Mouse (Mus musculus) MEL (cell line): ENCODE data around the gene Apol7e. TPM values are rescaled to one million over a fixed set of nuclear protein-coding genes. Genes with fewer than 3 reads are reported as not detected.

ENCODE experiments used
- DNase-seq: peaks from one replicate; pipeline ENCODE4 v3.0.0; 2011; ENCODE audit warnings: low read depth, low spot score
- H3K27ac ChIP-seq: 2 replicates; pipeline ENCODE4 v1.5.1; 2012; ENCODE audit warnings: low read depth, mild to moderate bottlenecking, control low read depth, low read length, moderate library complexity; ENCODE audit not compliant: control insufficient read depth
- H3K27me3 ChIP-seq, 2 experiments: fragments of 150-350 bp in 1 of 2; sonication (generic) in 1 of 2; 2 replicates each; pipeline ENCODE4 v1.6.1; 2012; ENCODE audit warnings: low read length in 2 of 2, mild to moderate bottlenecking in 2 of 2, improper control_type of control experiment in 1 of 2, moderate library complexity in 1 of 2; ENCODE audit not compliant: insufficient read depth in 2 of 2, control insufficient read depth in 1 of 2
- H3K36me3 ChIP-seq, 2 experiments: 2 replicates each; pipeline ENCODE4 v1.6.1; 2012 to 2014; ENCODE audit warnings: low read length in 2 of 2, improper control_type of control experiment in 1 of 2, inconsistent platforms in 1 of 2, mild to moderate bottlenecking in 1 of 2; ENCODE audit not compliant: insufficient read depth in 2 of 2, control insufficient read depth in 1 of 2
- H3K4me1 ChIP-seq, 2 experiments: fragments of 150-350 bp in 1 of 2; sonication (generic) in 1 of 2; 2 replicates each; pipeline ENCODE4 v1.6.1; 2012; ENCODE audit warnings: low read length in 2 of 2, improper control_type of control experiment in 1 of 2, mild to moderate bottlenecking in 1 of 2; ENCODE audit not compliant: insufficient read depth in 2 of 2, control insufficient read depth in 1 of 2
- H3K4me3 ChIP-seq, 2 experiments: fragments of 150-350 bp in 1 of 2; sonication (generic) in 1 of 2; 2 replicates each; pipeline ENCODE4 v1.5.1; 2012; ENCODE audit warnings: low read depth in 2 of 2, low read length in 2 of 2, mild to moderate bottlenecking in 2 of 2, moderate library complexity in 2 of 2, control low read depth in 1 of 2, improper control_type of control experiment in 1 of 2; ENCODE audit not compliant: control insufficient read depth in 1 of 2, insufficient read depth in 1 of 2
- H3K79me2 ChIP-seq: 2 replicates; pipeline ENCODE4 v1.6.1; 2012; ENCODE audit warnings: mild to moderate bottlenecking, low read length, moderate library complexity; ENCODE audit not compliant: control insufficient read depth, poor library complexity, insufficient read depth
- H3K9ac ChIP-seq: 2 replicates; pipeline ENCODE4 v1.6.1; 2012; ENCODE audit warnings: low read depth, mild to moderate bottlenecking, control low read depth, low read length, moderate library complexity; ENCODE audit not compliant: control insufficient read depth, poor library complexity, severe bottlenecking
- H3K9me3 ChIP-seq: fragments of 150-350 bp; sonication (generic); replicated peaks from 2 replicates; pipeline ENCODE4 v1.6.1; 2012; ENCODE audit warnings: mild to moderate bottlenecking, low read length, improper control_type of control experiment, moderate library complexity; ENCODE audit not compliant: insufficient read depth
- BHLHE40 ChIP-seq: IDR thresholded peaks from 2 replicates; pipeline ENCODE4 v1.6.1; 2012; ENCODE audit warnings: low read depth, mild to moderate bottlenecking, inconsistent platforms, low read length, improper control_type of control experiment, borderline replicate concordance
- CHD1 ChIP-seq: IDR thresholded peaks from 2 replicates; pipeline ENCODE4 v1.6.1; 2012; ENCODE audit warnings: low read depth, mild to moderate bottlenecking, inconsistent platforms, low read length, improper control_type of control experiment
- E2F4 ChIP-seq: IDR thresholded peaks from 2 replicates; pipeline ENCODE4 v1.6.1; 2011; ENCODE audit warnings: low read depth, low read length, improper control_type of control experiment, borderline replicate concordance
- ELF1 ChIP-seq: IDR thresholded peaks from 2 replicates; pipeline ENCODE4 v1.6.1; 2014; ENCODE audit warnings: low read depth, mild to moderate bottlenecking, inconsistent platforms, low read length, improper control_type of control experiment, moderate library complexity
- EP300 ChIP-seq, 2 experiments: IDR thresholded peaks; 2 replicates each; pipeline ENCODE4 v1.6.1; 2011; ENCODE audit warnings: improper control_type of control experiment in 2 of 2, low read length in 2 of 2, low read depth in 1 of 2, mild to moderate bottlenecking in 1 of 2
- ETS1 ChIP-seq: IDR thresholded peaks from 2 replicates; pipeline ENCODE4 v1.6.1; 2012; ENCODE audit warnings: low read depth, mild to moderate bottlenecking, inconsistent platforms, low read length, improper control_type of control experiment, moderate library complexity
- GABPA ChIP-seq: IDR thresholded peaks from 2 replicates; pipeline ENCODE4 v1.6.1; 2012; ENCODE audit warnings: low read depth, mild to moderate bottlenecking, inconsistent platforms, low read length, improper control_type of control experiment, moderate library complexity
- KAT2A ChIP-seq: conservative IDR thresholded peaks from 2 replicates; pipeline ENCODE4 v1.6.1; 2012; ENCODE audit warnings: low read depth, low read length, improper control_type of control experiment, inconsistent platforms
- MEF2A ChIP-seq: IDR thresholded peaks from 2 replicates; pipeline ENCODE4 v1.6.1; 2014; ENCODE audit warnings: low read depth, mild to moderate bottlenecking, inconsistent platforms, low read length, improper control_type of control experiment; ENCODE audit not compliant: poor library complexity, insufficient replicate concordance, severe bottlenecking; ENCODE audit errors: extremely low read depth
- MXI1 ChIP-seq: IDR thresholded peaks from 2 replicates; pipeline ENCODE4 v1.6.1; 2011; ENCODE audit warnings: mild to moderate bottlenecking, low read depth, low read length, improper control_type of control experiment
- SIN3A ChIP-seq: IDR thresholded peaks from 2 replicates; pipeline ENCODE4 v1.6.1; 2012; ENCODE audit warnings: low read length, improper control_type of control experiment, inconsistent platforms
- TBP ChIP-seq: IDR thresholded peaks from 2 replicates; pipeline ENCODE4 v1.8.0; 2011; ENCODE audit warnings: low read depth, low read length, improper control_type of control experiment
- TCF12 ChIP-seq: IDR thresholded peaks from 2 replicates; pipeline ENCODE4 v1.6.1; 2014; ENCODE audit warnings: low read depth, mild to moderate bottlenecking, inconsistent platforms, low read length, improper control_type of control experiment, moderate library complexity
- UBTF ChIP-seq: IDR thresholded peaks from 2 replicates; pipeline ENCODE4 v1.6.1; 2012; ENCODE audit warnings: low read depth, mild to moderate bottlenecking, inconsistent platforms, low read length, improper control_type of control experiment, moderate library complexity, borderline replicate concordance; ENCODE audit not compliant: insufficient read depth
- ZMIZ1 ChIP-seq: IDR thresholded peaks from 2 replicates; pipeline ENCODE4 v1.6.1; 2012; ENCODE audit warnings: low read depth, mild to moderate bottlenecking, inconsistent platforms, low read length, improper control_type of control experiment, moderate library complexity
- polyA plus RNA-seq, 2 experiments: library from polyadenylated mRNA; stranded (reverse) in 1 of 2; unstranded in 1 of 2; fragments of >175 nt in 1 of 2; fragments of >200 nt in 1 of 2; gene quantifications; 2 replicates each; pipeline versions ENCODE4 v1.2.1 to v1.2.4; 2012; ENCODE audit warnings: low replicate concordance in 2 of 2, low read depth in 1 of 2; ENCODE audit not compliant: insufficient read length in 2 of 2, insufficient read depth in 1 of 2, missing spikeins in 1 of 2
- total RNA-seq: library from RNA; depleted of rRNA; stranded (reverse); fragments of 300-350 nt; gene quantifications from 2 replicates; pipeline ENCODE4 v1.2.3, GENCODE M21; 2012

The Apol7e gene
- total and polyA plus RNA-seq, 3 experiments: not detected

GRCm38 (mm10) chr15:77764391-77765006 lies 65.8 kb downstream of the Apol7e start:
- Histone ChIP-seq H3K9me3 (no peaks in the 10 kb centered on the region), H3K36me3 (peaks cover 0 to 6% of the 10 kb centered on the region in 2 experiments; a peak in 1 of 4 replicates), H3K27me3 (no peaks in the 10 kb centered on the region), H3K4me3 (no peak overlapping the region), H3K79me2 (no peaks in the 10 kb centered on the region), H3K27ac (no peak overlapping the region), H3K9ac (no peak overlapping the region), H3K4me1 (no peaks in the 10 kb centered on the region)
- no peak for TF ChIP-seq TBP
- no peak for TF ChIP-seq ETS1
- no peak for TF ChIP-seq KAT2A
- TF ChIP-seq ELF1: no peak
- no peak for TF ChIP-seq CHD1
- no peak for TF ChIP-seq GABPA
- no peak for DNase-seq

- TF ChIP-seq TCF12 (no peak), E2F4 (no peak), EP300 (IDR thresholded peaks at IDR 0.05; ENCODE audit: low read depth in 1 of 2, low read length in 2 of 2) (no peak), MEF2A (no peak), UBTF (no peak), ZMIZ1 (no peak), BHLHE40 (no peak), MXI1 (no peak), SIN3A (no peak)
- H3K9me3 ChIP-seq: no peaks in the 10 kb centered on the region
- no peak overlapping the region for H3K4me3 ChIP-seq
- no peak overlapping the region for H3K27ac ChIP-seq
- H3K27me3 ChIP-seq: no peaks in the 10 kb centered on the region
- DNase-seq: no peak
- H3K4me1 ChIP-seq: no peaks in the 10 kb centered on the region
- no peak overlapping the region for H3K9ac ChIP-seq
- H3K79me2 ChIP-seq: no peaks in the 10 kb centered on the region
- peaks cover 0 to 6% of the 10 kb centered on the region in 2 experiments; a peak in 2 of 4 replicates for H3K36me3 ChIP-seq
These were observed 66.9 kb downstream of the Apol7e start for GRCm38 (mm10) chr15:77765484-77766093.
